Mouse (Mus musculus) 3134 (cell line): Measurements from ENCODE around the gene Ndufaf8.

Experiments
- DNase-seq: peaks from one replicate; pipeline ENCODE4 v3.0.0-alpha.2; 2011; ENCODE audit warnings: low spot score; ENCODE audit not compliant: insufficient read length; ENCODE audit errors: extremely low read depth

The Ndufaf8 gene

GRCm38 (mm10) chr11:120085891-120086627, 12.7 kb upstream of the Ndufaf8 start:
- DNase-seq, result peak; percentile 67

- peak; percentile 96 for DNase-seq
Measured at GRCm38 (mm10) chr11:120086702-120087152, 12.0 kb upstream of the Ndufaf8 start, which contains the start of gene Cep131. Gene Cep131, minus strand, starts transcription at chr11:120086827.

GRCm38 (mm10) chr11:120090661-120091060, 8.1 kb upstream of the Ndufaf8 start:
- no peak for DNase-seq

GRCm38 (mm10) chr11:120092817-120093591, 5.7 kb upstream of the Ndufaf8 start:
- DNase-seq, result no peak

GRCm38 (mm10) chr11:120101036-120101435, 2.3 kb downstream of the Ndufaf8 start:
- peak; percentile 46 for DNase-seq

- DNase-seq, result no peak
Measured at GRCm38 (mm10) chr11:120103431-120103997, 4.8 kb downstream of the Ndufaf8 start.

GRCm38 (mm10) chr11:120107026-120107425, 8.3 kb downstream of the Ndufaf8 start:
- no peak for DNase-seq

- no peak for DNase-seq
Measured at GRCm38 (mm10) chr11:120107796-120108195, 9.1 kb downstream of the Ndufaf8 start.

GRCm38 (mm10) chr11:120109558-120110210, 11.0 kb downstream of the Ndufaf8 start:
- DNase-seq, result no peak

- DNase-seq, result no peak
Measured at GRCm38 (mm10) chr11:120110554-120110953, 11.8 kb downstream of the Ndufaf8 start.

GRCm38 (mm10) chr11:120111033-120111432, 12.3 kb downstream of the Ndufaf8 start:
- no peak for DNase-seq

GRCm38 (mm10) chr11:120112136-120112535, 13.4 kb downstream of the Ndufaf8 start:
- no peak for DNase-seq

GRCm38 (mm10) chr11:120114488-120115215, 15.9 kb downstream of the Ndufaf8 start:
- no peak for DNase-seq

- no peak for DNase-seq
Measured at GRCm38 (mm10) chr11:120117626-120118025, 18.9 kb downstream of the Ndufaf8 start.

- DNase-seq, result no peak
Measured at GRCm38 (mm10) chr11:120119108-120119507, 20.4 kb downstream of the Ndufaf8 start.

- DNase-seq, result no peak
Measured at GRCm38 (mm10) chr11:120119936-120120541, 21.3 kb downstream of the Ndufaf8 start.

- DNase-seq, result no peak
Measured at GRCm38 (mm10) chr11:120120642-120121420, 22.1 kb downstream of the Ndufaf8 start.

GRCm38 (mm10) chr11:120122126-120122525, 23.4 kb downstream of the Ndufaf8 start:
- DNase-seq, result no peak

- DNase-seq, result no peak
Measured at GRCm38 (mm10) chr11:120126845-120127244, 28.1 kb downstream of the Ndufaf8 start.
